Mouse (Mus musculus) testis, postnatal 10 days (tissue): ENCODE results near the gene Vmn2r66.

Experiments used
- DNase-seq: peaks from one replicate; pipeline ENCODE4 v3.0.0; 2021; ENCODE audit warnings: low spot score

The Vmn2r66 gene

DNA sequence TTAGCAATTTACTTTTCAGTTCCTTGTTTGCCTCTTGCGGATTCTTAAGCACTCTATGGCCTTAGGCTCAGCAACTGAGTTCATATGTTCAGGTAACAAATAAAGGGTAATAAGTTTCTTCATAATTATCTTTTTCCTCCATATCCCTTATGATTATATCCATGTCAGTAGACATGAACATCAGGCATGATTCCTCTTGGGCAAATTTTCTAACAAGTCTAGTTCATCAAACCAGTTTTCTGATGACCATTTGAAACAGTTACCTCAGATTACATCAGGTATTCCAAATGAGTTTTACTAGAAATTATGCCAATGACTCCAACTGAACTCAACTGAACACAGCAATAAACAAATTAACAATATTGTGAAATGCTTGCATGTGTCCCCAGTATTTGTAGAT lies at the start of gene Vmn2r66:
Gene Vmn2r66 (minus strand): TSS at position 101 of the 400 bp plus-strand sequence.
- DNase-seq, result no peak

DNA sequence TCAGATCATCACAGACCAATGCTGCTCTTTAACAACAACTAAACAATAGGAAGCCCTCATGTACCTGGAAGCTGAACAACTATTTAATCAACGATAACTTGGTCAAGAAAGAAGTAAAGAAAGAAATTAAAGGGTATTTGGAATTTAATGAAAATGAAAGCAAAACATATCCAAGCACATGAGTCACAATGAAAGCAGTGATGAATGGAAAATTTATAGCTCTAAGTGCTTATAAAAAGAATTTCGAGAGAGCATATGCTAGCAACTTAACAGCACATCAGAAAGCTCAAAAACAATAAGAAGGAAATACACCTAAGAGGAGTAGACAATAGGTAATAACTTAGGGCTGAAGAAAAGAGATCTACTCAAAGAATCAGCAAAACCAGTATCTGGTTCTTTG lies 15.4 kb downstream of the Vmn2r66 start:
- DNase-seq, result no peak

DNA sequence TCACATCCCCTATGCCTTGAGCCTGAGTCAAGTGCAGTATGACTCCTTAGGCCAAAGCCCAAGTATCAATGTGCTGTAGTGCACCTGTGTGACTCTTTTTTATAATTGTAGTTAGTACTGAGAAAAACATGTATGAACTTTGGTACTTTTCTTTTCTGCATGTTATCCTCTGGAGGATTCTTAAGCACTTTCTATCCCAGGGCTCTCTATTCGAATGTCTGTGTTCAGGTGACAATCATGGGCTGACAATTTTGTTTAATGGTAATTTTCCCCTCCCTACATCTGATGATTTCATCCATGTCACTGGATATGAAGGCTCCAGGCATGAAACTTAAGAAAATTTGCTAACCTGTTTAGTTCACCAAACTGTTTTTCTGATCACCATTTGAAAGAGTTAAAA lies 48.1 kb downstream of the Vmn2r66 start, which contains the start of gene Vmn2r65:
Gene Vmn2r65 (minus strand): TSS at position 101 of the 400 bp plus-strand sequence.
- DNase-seq, result no peak
